Mouse (Mus musculus) neural tube, embryonic 11.5 days (tissue): ENCODE measurements around the gene Hmgb1. TPM values are rescaled to one million over a fixed set of nuclear protein-coding genes. Genes with fewer than 3 reads are reported as not detected.

Experiments used
- ATAC-seq: fragments of 200-750 bp; cut with Nextera tagmentation; 2 replicates; pipeline ENCODE4 v1.8.0; 2017; ENCODE audit warnings: moderate number of reproducible peaks, mild to moderate bottlenecking, moderate TSS enrichment, moderate library complexity; ENCODE audit not compliant: insufficient read depth, low FRiP score, low TSS enrichment
- DNase-seq: peaks from one replicate; pipeline ENCODE4 v3.0.0-alpha.2; 2015; ENCODE audit warnings: low spot score
- H3K27ac ChIP-seq: fragments of 300-500 bp; sonication (generic); 2 replicates; pipeline ENCODE4 v1.5.1; 2014; ENCODE audit warnings: low read depth, mild to moderate bottlenecking, low read length
- H3K27me3 ChIP-seq: fragments of 300-500 bp; sonication (generic); 2 replicates; pipeline ENCODE4 v1.6.1; 2014; ENCODE audit warnings: mild to moderate bottlenecking, low read length, mixed read lengths; ENCODE audit not compliant: control insufficient read depth, insufficient read depth
- H3K36me3 ChIP-seq: fragments of 300-500 bp; sonication (generic); 2 replicates; pipeline ENCODE4 v1.6.1; 2014; ENCODE audit warnings: mild to moderate bottlenecking, low read length, moderate library complexity, mixed read lengths; ENCODE audit not compliant: control insufficient read depth, insufficient read depth
- H3K4me1 ChIP-seq: fragments of 300-500 bp; sonication (generic); 2 replicates; pipeline ENCODE4 v1.6.1; 2014; ENCODE audit warnings: low read length, mixed read lengths; ENCODE audit not compliant: control insufficient read depth, insufficient read depth
- H3K4me2 ChIP-seq: fragments of 300-500 bp; sonication (generic); 2 replicates; pipeline ENCODE4 v1.6.1; 2014; ENCODE audit warnings: low read depth, mild to moderate bottlenecking, moderate library complexity
- H3K4me3 ChIP-seq: fragments of 300-500 bp; sonication (generic); 2 replicates; pipeline ENCODE4 v1.5.1; 2014; ENCODE audit warnings: low read depth, low read length
- H3K9ac ChIP-seq: fragments of 300-500 bp; sonication (generic); 2 replicates; pipeline ENCODE4 v1.6.1; 2014; ENCODE audit warnings: mild to moderate bottlenecking, low read length
- H3K9me3 ChIP-seq: fragments of 300-500 bp; sonication (generic); 2 replicates; pipeline ENCODE4 v1.6.1; 2016; ENCODE audit warnings: low read length; ENCODE audit not compliant: control insufficient read depth
- WGBS: fragments of 180-500 bp; shearing (Covaris S2); extraction: QIAGEN DNeasy Blood & Tissue Kit; methylation state at CpG from one replicate; pipeline ENCODE4 v1.1.7; 2014; 5-methylcytosine and 5-hydroxymethylcytosine counted together
- polyA plus RNA-seq: library from polyadenylated mRNA; unstranded; fragments of >200 nt; fragmentation: Nextera tagmentation; extraction: Ambion mirVana; gene quantifications from 2 replicates; pipeline ENCODE4 v1.2.1, GENCODE M21; 2014

Gene Hmgb1
- polyA plus RNA-seq, 1 experiment from 2014 or later: 1,783 TPM

DNA sequence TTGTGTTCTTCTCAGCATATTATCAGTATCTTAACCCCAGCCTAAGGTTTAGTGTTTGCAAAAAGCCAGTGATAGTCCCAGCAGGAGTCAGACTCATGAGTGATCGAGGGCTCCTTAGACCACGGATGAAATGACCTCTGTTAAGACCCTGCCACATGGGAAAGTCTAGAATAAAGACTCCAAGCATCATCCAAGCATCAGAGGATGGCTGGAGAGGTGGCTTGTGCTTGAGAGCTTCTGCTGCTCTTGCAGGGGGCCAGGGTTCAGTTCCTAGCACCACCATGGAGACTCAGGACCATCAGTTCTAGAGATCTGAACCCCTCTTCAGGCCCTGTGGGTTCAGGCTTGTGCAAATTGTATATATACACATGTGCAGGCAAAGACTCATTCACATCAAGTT lies 16.2 kb downstream of the Hmgb1 start:
- no peak overlapping the region for H3K4me3 ChIP-seq
- H3K27me3 ChIP-seq: no peaks in the 10 kb centered on the region
- H3K36me3 ChIP-seq: no peaks in the 10 kb centered on the region
- 85% methylated on average over 2 of the region's 2 CpGs for WGBS
- H3K4me1 ChIP-seq: 0 out of 2 replicates have a peak, but pooled peaks cover 3% of the 10 kb centered on the region
- H3K9me3 ChIP-seq: no peaks in the 10 kb centered on the region
- DNase-seq: no peak
- H3K9ac ChIP-seq: no peak overlapping the region
- no peak overlapping the region for H3K4me2 ChIP-seq
- ATAC-seq: no peak
- H3K27ac ChIP-seq: no peak overlapping the region

- no peak overlapping the region for H3K27ac ChIP-seq
- no peak overlapping the region for H3K4me3 ChIP-seq
- no peaks in the 10 kb centered on the region for H3K9me3 ChIP-seq
- 0 out of 2 replicates have a peak, but pooled peaks cover 3% of the 10 kb centered on the region for H3K4me1 ChIP-seq
- no peak overlapping the region for H3K4me2 ChIP-seq
- H3K27me3 ChIP-seq: no peaks in the 10 kb centered on the region
- ATAC-seq: no peak
- H3K9ac ChIP-seq: no peak overlapping the region
- 92% methylated on average over 10 of the region's 10 CpGs for WGBS
- H3K36me3 ChIP-seq: no peaks in the 10 kb centered on the region
- DNase-seq: no peak
Observed at GRCm38 (mm10) chr5:149166011-149166410, 18.3 kb downstream of the Hmgb1 start.

- H3K27ac ChIP-seq: no peak overlapping the region
- H3K4me2 ChIP-seq: no peak overlapping the region
- no peak overlapping the region for H3K4me3 ChIP-seq
- H3K9me3 ChIP-seq: no peaks in the 10 kb centered on the region
- no peak for ATAC-seq
- 47% methylated on average over 7 of the region's 7 CpGs for WGBS
- H3K36me3 ChIP-seq: no peaks in the 10 kb centered on the region
- no peak overlapping the region for H3K9ac ChIP-seq
- no peak for DNase-seq
- H3K27me3 ChIP-seq: no peaks in the 10 kb centered on the region
- H3K4me1 ChIP-seq: no peaks in the 10 kb centered on the region
Observed at GRCm38 (mm10) chr5:149164881-149165280, 19.4 kb downstream of the Hmgb1 start.

- DNase-seq (no peak), ATAC-seq (no peak)
- no peaks in the 10 kb centered on the region for H3K27me3 ChIP-seq
- no peaks in the 10 kb centered on the region for H3K36me3 ChIP-seq
- 81% methylated on average over 7 of the region's 7 CpGs for WGBS
- H3K9ac ChIP-seq: no peak overlapping the region
- H3K4me2 ChIP-seq: no peak overlapping the region
- no peak overlapping the region for H3K4me3 ChIP-seq
- H3K9me3 ChIP-seq: no peaks in the 10 kb centered on the region
- no peak overlapping the region for H3K27ac ChIP-seq
- no peaks in the 10 kb centered on the region for H3K4me1 ChIP-seq
Observed at GRCm38 (mm10) chr5:149162890-149163289, 21.4 kb downstream of the Hmgb1 start.

GRCm38 (mm10) chr5:149160469-149160868 lies 23.8 kb downstream of the Hmgb1 start:
- WGBS: 84% methylated on average over 4 of the region's 4 CpGs
- no peaks in the 10 kb centered on the region for H3K27me3 ChIP-seq
- no peak overlapping the region for H3K9ac ChIP-seq
- no peak overlapping the region for H3K4me3 ChIP-seq
- DNase-seq: no peak
- no peaks in the 10 kb centered on the region for H3K9me3 ChIP-seq
- H3K4me1 ChIP-seq: no peaks in the 10 kb centered on the region
- no peak overlapping the region for H3K27ac ChIP-seq
- no peak overlapping the region for H3K4me2 ChIP-seq
- H3K36me3 ChIP-seq: no peaks in the 10 kb centered on the region
- no peak for ATAC-seq

DNA sequence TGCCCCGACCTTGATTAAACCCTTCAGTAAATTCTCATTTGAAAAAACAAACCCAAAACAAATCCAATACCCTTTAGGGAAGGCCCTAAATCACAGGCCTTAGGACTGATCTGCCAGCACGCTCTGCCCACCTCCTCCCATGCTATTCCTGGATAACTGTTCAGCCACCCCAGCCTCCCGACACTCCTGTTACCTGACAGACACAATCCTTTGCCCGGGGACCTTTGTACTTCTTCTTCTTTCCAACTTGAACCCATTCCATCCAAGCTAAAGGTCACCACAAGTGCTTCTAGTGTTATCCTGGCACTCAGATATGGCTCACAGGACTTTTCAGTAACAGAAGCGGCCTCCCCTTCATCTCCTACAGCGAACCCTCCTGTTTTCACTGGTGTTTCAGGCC lies 25.3 kb downstream of the Hmgb1 start:
- ATAC-seq (no peak), DNase-seq (no peak)
- no peaks in the 10 kb centered on the region for H3K36me3 ChIP-seq
- no peak overlapping the region for H3K9ac ChIP-seq
- H3K4me1 ChIP-seq: no peaks in the 10 kb centered on the region
- no peak overlapping the region for H3K27ac ChIP-seq
- no peak overlapping the region for H3K4me3 ChIP-seq
- no peak overlapping the region for H3K4me2 ChIP-seq
- H3K27me3 ChIP-seq: no peaks in the 10 kb centered on the region
- H3K9me3 ChIP-seq: no peaks in the 10 kb centered on the region
- 95% methylated on average over 6 of the region's 6 CpGs for WGBS

- ATAC-seq: no peak
Observed at GRCm38 (mm10) chr5:149156886-149157563, 27.3 kb downstream of the Hmgb1 start.

GRCm38 (mm10) chr5:149152774-149153155 lies 31.5 kb downstream of the Hmgb1 start:
- H3K4me1 ChIP-seq: no peaks in the 10 kb centered on the region
- WGBS: 69% methylated on average over 12 of the region's 12 CpGs
- H3K9ac ChIP-seq: no peak overlapping the region
- no peaks in the 10 kb centered on the region for H3K36me3 ChIP-seq
- H3K4me3 ChIP-seq: no peak overlapping the region
- DNase-seq: no peak
- H3K4me2 ChIP-seq: no peak overlapping the region
- H3K27ac ChIP-seq: no peak overlapping the region
- no peaks in the 10 kb centered on the region for H3K9me3 ChIP-seq
- no peaks in the 10 kb centered on the region for H3K27me3 ChIP-seq
- ATAC-seq: no peak

More at GRCm38 (mm10) chr5:149156886-149157563, 27.3 kb downstream of the Hmgb1 start:
- Histone ChIP-seq H3K4me3 (no peak overlapping the region), H3K4me2 (no peak overlapping the region), H3K27me3 (no peaks in the 10 kb centered on the region), H3K36me3 (no peaks in the 10 kb centered on the region), H3K9ac (no peak overlapping the region), H3K27ac (no peak overlapping the region), H3K4me1 (no peaks in the 10 kb centered on the region), H3K9me3 (no peaks in the 10 kb centered on the region)
- WGBS: 88% methylated on average over 18 of the region's 18 CpGs
- no peak for DNase-seq

GRCm38 (mm10) chr5:149152063-149152773 lies 32.1 kb downstream of the Hmgb1 start:
- Histone ChIP-seq H3K27ac (no peak overlapping the region), H3K4me2 (no peak overlapping the region), H3K4me1 (no peaks in the 10 kb centered on the region), H3K9me3 (no peaks in the 10 kb centered on the region), H3K36me3 (no peaks in the 10 kb centered on the region), H3K4me3 (no peak overlapping the region), H3K9ac (no peak overlapping the region), H3K27me3 (no peaks in the 10 kb centered on the region)
- no peak for DNase-seq
- 62% methylated on average over 13 of the region's 13 CpGs for WGBS
- ATAC-seq: no peak
